Mouse (Mus musculus): ENCODE data around the gene Foxj3.

- TF ChIP-seq HCFC1 (IDR thresholded peaks at IDR 0.05; ENCODE audit: borderline replicate concordance, insufficient read depth, low read length) (no peak), MAFK (IDR thresholded peaks at IDR 0.05; ENCODE audit: insufficient read depth, low read depth, low read length) (no peak), ZC3H11A (IDR thresholded peaks at IDR 0.05; ENCODE audit: borderline replicate concordance, low read depth, low read length) (peak; percentile 69; the same call in 1 of the 2 replicates)
Measured at GRCm38 (mm10) chr4:119667454-119667853, 130.7 kb downstream of the Foxj3 start.
